Mouse (Mus musculus): ENCODE data around the gene Camta2. TPM values are rescaled to one million over a fixed set of nuclear protein-coding genes. Genes with fewer than 3 reads are reported as not detected.

The Camta2 gene
- polyA plus RNA-seq, 1 experiment from 2014 or later, result 14.8 TPM

- WGBS, result under 1% methylated on average over 69 of the region's 69 CpGs
- Histone ChIP-seq H3K27me3 (ENCODE audit: control insufficient read depth, insufficient read depth, low read depth, low read length) (no peaks in the 10 kb centered on the region), H3K4me2 (ENCODE audit: low read depth, low read length) (peak within 1 kb of the TSS; percentile 87), H3K4me3 (ENCODE audit: low read length) (peak within 1 kb of the TSS; percentile 94), H3K36me3 (ENCODE audit: control insufficient read depth, insufficient read depth, low read length) (peaks cover 14% of the 10 kb centered on the region), H3K27ac (ENCODE audit: low read length) (peak within 1 kb of the TSS; percentile 98), H3K9ac (ENCODE audit: low read length) (peak within 1 kb of the TSS; percentile 96), H3K9me3 (ENCODE audit: control insufficient read depth, low read length) (no peaks in the 10 kb centered on the region), H3K4me1 (replicated peaks; ENCODE audit: control insufficient read depth, insufficient read depth, low read length) (peaks cover 22% of the 10 kb centered on the region)
- ATAC-seq (ENCODE audit: low read depth), result peak; percentile 96
Observed at GRCm38 (mm10) chr11:70699722-70700556, 12.0 kb upstream of the Camta2 start, which contains the start of the genes Inca1 and Kif1c. TSS of gene Inca1 (minus strand) at chr11:70700155. TSS of gene Kif1c (plus strand) at chr11:70700548.

DNA sequence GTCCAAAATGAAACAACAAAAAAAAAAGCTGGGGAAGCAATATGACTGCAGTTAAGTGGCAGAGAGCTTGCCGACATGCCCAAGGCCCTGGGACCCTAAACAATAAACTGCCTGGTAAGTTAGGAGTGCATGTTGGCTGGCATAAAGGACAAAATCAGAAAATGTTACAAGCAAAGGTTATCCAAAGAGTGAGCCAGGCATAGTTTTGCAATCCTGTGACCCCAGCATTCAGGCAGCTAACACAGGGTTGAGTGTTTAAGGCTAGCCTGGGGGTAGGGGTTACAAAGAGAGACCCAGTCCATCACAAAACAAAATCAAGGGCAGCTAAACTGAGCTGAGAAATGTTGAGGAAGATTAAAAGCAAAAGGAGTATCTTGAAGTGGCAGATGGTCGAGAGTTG, 11.1 kb upstream of the Camta2 start:
- Histone ChIP-seq H3K4me3 (ENCODE audit: low read length) (no peak overlapping the region), H3K27me3 (ENCODE audit: control insufficient read depth, insufficient read depth, low read depth, low read length) (no peaks in the 10 kb centered on the region), H3K9ac (ENCODE audit: low read length) (no peak overlapping the region), H3K27ac (ENCODE audit: low read length) (no peak overlapping the region), H3K36me3 (ENCODE audit: control insufficient read depth, insufficient read depth, low read length) (peaks cover 6% of the 10 kb centered on the region; the same call in 1 of the 2 replicates), H3K9me3 (ENCODE audit: control insufficient read depth, low read length) (no peaks in the 10 kb centered on the region), H3K4me1 (replicated peaks; ENCODE audit: control insufficient read depth, insufficient read depth, low read length) (peaks cover 22% of the 10 kb centered on the region), H3K4me2 (ENCODE audit: low read depth, low read length) (no peak overlapping the region)
- WGBS, result 78% methylated on average over 2 of the region's 2 CpGs
- ATAC-seq (ENCODE audit: low read depth), result no peak

- H3K27me3 ChIP-seq (ENCODE audit: control insufficient read depth, insufficient read depth, low read depth, low read length), result no peaks in the 10 kb centered on the region
- 68% methylated on average over 3 of the region's 3 CpGs for WGBS
- H3K4me1 ChIP-seq (replicated peaks; ENCODE audit: control insufficient read depth, insufficient read depth, low read length), result peaks cover 15% of the 10 kb centered on the region
- ATAC-seq (ENCODE audit: low read depth), result no peak
- no peaks in the 10 kb centered on the region for H3K36me3 ChIP-seq (ENCODE audit: control insufficient read depth, insufficient read depth, low read length)
- no peaks in the 10 kb centered on the region for H3K9me3 ChIP-seq (ENCODE audit: control insufficient read depth, low read length)
- H3K27ac ChIP-seq (ENCODE audit: low read length), result no peak overlapping the region
- no peak overlapping the region for H3K4me3 ChIP-seq (ENCODE audit: low read length)
- H3K4me2 ChIP-seq (ENCODE audit: low read depth, low read length), result no peak overlapping the region
- H3K9ac ChIP-seq (ENCODE audit: low read length), result no peak overlapping the region
Observed at GRCm38 (mm10) chr11:70697376-70697775, 9.5 kb upstream of the Camta2 start.

GRCm38 (mm10) chr11:70693504-70693903, 5.6 kb upstream of the Camta2 start:
- H3K9ac ChIP-seq (ENCODE audit: low read length), result no peak overlapping the region
- WGBS, result 63% methylated on average over 3 of the region's 3 CpGs

DNA sequence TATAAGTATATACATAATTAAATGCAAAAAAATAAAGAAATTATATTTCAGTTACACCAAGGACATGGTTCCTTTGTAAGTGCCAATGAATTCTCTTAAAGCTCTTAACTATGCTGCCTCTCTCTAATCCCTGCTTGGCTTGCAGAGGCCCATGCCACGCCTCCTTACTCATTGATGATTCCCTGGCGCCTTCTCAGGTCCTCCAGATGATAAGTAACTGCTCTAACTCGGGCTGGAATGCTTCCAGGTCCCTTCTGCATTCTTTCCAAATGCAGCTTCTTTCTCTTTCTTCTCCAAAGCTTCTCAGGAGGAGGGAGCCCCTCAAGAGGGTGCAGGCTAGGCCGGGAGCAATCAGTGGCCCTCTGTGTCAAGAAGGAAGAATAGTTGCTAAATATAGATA, 1.7 kb upstream of the Camta2 start:
- Histone ChIP-seq H3K9ac (ENCODE audit: low read length) (no peak overlapping the region), H3K4me1 (replicated peaks; ENCODE audit: control insufficient read depth, insufficient read depth, low read length) (peaks cover 16% of the 10 kb centered on the region), H3K4me2 (ENCODE audit: low read depth, low read length) (no peak overlapping the region), H3K36me3 (ENCODE audit: control insufficient read depth, insufficient read depth, low read length) (0 out of 2 replicates have a peak, but pooled peaks cover 4% of the 10 kb centered on the region), H3K27me3 (ENCODE audit: control insufficient read depth, insufficient read depth, low read depth, low read length) (no peaks in the 10 kb centered on the region), H3K4me3 (ENCODE audit: low read length) (no peak overlapping the region), H3K27ac (ENCODE audit: low read length) (no peak overlapping the region), H3K9me3 (ENCODE audit: control insufficient read depth, low read length) (no peaks in the 10 kb centered on the region)
- WGBS, result 35% methylated on average over 4 of the region's 4 CpGs
- no peak for ATAC-seq (ENCODE audit: low read depth)

More at GRCm38 (mm10) chr11:70693504-70693903, 5.6 kb upstream of the Camta2 start:
- Histone ChIP-seq H3K4me2 (ENCODE audit: low read depth, low read length) (no peak overlapping the region), H3K9me3 (ENCODE audit: control insufficient read depth, low read length) (no peaks in the 10 kb centered on the region), H3K4me1 (replicated peaks; ENCODE audit: control insufficient read depth, insufficient read depth, low read length) (peaks cover 4% of the 10 kb centered on the region), H3K27me3 (ENCODE audit: control insufficient read depth, insufficient read depth, low read depth, low read length) (no peaks in the 10 kb centered on the region), H3K4me3 (ENCODE audit: low read length) (no peak overlapping the region), H3K27ac (ENCODE audit: low read length) (no peak overlapping the region), H3K36me3 (ENCODE audit: control insufficient read depth, insufficient read depth, low read length) (no peaks in the 10 kb centered on the region)
- ATAC-seq (ENCODE audit: low read depth), result no peak

GRCm38 (mm10) chr11:70688372-70688771, 467 bp upstream of the Camta2 start:
- H3K9me3 ChIP-seq (ENCODE audit: control insufficient read depth, low read length), result no peaks in the 10 kb centered on the region
- H3K9ac ChIP-seq (ENCODE audit: low read length), result peak overlapping the region; percentile 90
- H3K36me3 ChIP-seq (ENCODE audit: control insufficient read depth, insufficient read depth, low read length), result peaks cover 10% of the 10 kb centered on the region; the same call in 1 of the 2 replicates
- no peaks in the 10 kb centered on the region for H3K27me3 ChIP-seq (ENCODE audit: control insufficient read depth, insufficient read depth, low read depth, low read length)
- H3K4me3 ChIP-seq (ENCODE audit: low read length), result peak overlapping the region; percentile 80
- ATAC-seq (ENCODE audit: low read depth), result peak; percentile 11; the same call in 1 of the 2 replicates
- H3K4me2 ChIP-seq (ENCODE audit: low read depth, low read length), result peak overlapping the region; percentile 88
- peak overlapping the region; percentile 87 for H3K27ac ChIP-seq (ENCODE audit: low read length)
- WGBS, result 18% methylated on average over 8 of the region's 8 CpGs
- peaks cover 16% of the 10 kb centered on the region for H3K4me1 ChIP-seq (replicated peaks; ENCODE audit: control insufficient read depth, insufficient read depth, low read length)

DNA sequence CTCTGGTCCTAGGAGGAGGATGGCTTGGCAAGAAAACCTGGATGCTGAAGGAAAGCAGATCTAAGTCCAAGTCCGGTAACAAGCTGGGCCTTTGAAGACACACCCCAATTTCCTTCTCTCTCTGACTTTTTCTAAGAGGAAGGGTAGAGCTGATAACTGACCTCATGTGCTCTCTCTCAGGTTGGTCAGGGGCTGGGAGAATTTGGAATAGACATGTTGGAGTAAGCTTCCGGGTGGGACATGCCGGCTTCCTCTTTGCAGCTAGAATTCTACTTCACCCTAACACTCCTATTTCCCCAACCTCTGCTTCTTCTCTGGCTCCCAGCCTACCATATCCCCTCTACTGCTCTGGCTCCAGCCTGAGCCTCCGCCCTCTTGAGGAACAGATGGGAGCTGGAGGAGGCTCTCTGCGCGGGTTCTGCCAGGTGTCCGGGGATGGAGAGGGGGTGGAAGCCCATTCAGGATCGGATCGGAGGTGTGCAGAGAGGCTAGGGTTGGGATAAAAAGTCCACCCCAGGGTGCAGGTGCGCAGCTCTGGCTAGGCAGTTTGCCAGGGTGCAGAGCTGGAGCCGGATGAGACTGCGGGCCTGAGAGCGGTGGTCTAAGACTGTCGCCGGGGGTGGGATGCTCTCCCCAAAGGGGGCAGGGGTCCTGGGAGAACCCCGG, 871 bp downstream of the Camta2 start:
- WGBS, result under 1% methylated on average over 16 of the region's 16 CpGs
- ATAC-seq (ENCODE audit: low read depth), result peak; percentile 64

DNA sequence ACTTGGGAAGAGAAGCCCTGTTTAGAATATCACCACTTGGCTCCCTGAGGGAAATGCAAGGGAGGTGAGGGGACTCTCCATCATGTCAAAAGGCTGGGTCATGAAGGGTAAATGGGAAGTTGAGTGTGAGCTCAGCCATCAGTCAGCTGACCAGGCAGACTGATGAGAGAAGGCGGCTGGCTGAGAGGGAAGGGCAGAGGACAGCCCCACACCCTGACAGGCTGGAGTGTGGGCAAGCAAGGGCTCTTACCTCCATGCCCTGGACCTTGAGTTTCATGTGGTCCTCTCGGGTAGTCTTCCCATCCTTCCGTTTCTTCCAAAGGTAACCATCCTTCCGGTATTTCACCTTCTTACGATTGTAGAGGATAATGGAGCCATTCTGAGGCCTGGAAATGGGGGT, 4.3 kb downstream of the Camta2 start:
- no peak for ATAC-seq (ENCODE audit: low read depth)
- H3K27me3 ChIP-seq (ENCODE audit: control insufficient read depth, insufficient read depth, low read depth, low read length), result no peaks in the 10 kb centered on the region
- peaks cover 26% of the 10 kb centered on the region for H3K36me3 ChIP-seq (ENCODE audit: control insufficient read depth, insufficient read depth, low read length)
- no peak overlapping the region for H3K9ac ChIP-seq (ENCODE audit: low read length)
- H3K4me3 ChIP-seq (ENCODE audit: low read length), result no peak overlapping the region
- peaks cover 19% of the 10 kb centered on the region for H3K4me1 ChIP-seq (replicated peaks; ENCODE audit: control insufficient read depth, insufficient read depth, low read length)
- H3K9me3 ChIP-seq (ENCODE audit: control insufficient read depth, low read length), result no peaks in the 10 kb centered on the region
- H3K27ac ChIP-seq (ENCODE audit: low read length), result no peak overlapping the region
- WGBS, result 79% methylated on average over 5 of the region's 5 CpGs
- H3K4me2 ChIP-seq (ENCODE audit: low read depth, low read length), result no peak overlapping the region

More for the DNA sequence above, 871 bp downstream of the Camta2 start:
- H3K27me3 ChIP-seq (ENCODE audit: control insufficient read depth, insufficient read depth, low read depth, low read length), result no peaks in the 10 kb centered on the region
- peak overlapping the region; percentile 88 for H3K4me2 ChIP-seq (ENCODE audit: low read depth, low read length)
- peak overlapping the region; percentile 87 for H3K27ac ChIP-seq (ENCODE audit: low read length)
- H3K9me3 ChIP-seq (ENCODE audit: control insufficient read depth, low read length), result no peaks in the 10 kb centered on the region
- peaks cover 10% of the 10 kb centered on the region for H3K36me3 ChIP-seq (ENCODE audit: control insufficient read depth, insufficient read depth, low read length)
- H3K9ac ChIP-seq (ENCODE audit: low read length), result peak overlapping the region; percentile 90
- H3K4me3 ChIP-seq (ENCODE audit: low read length), result peak overlapping the region; percentile 80
- H3K4me1 ChIP-seq (replicated peaks; ENCODE audit: control insufficient read depth, insufficient read depth, low read length), result peaks cover 21% of the 10 kb centered on the region
